Mouse (Mus musculus): Measurements from ENCODE around the gene Kpna7.

GRCm38 (mm10) chr5:145118005-145118404 lies 34.2 kb upstream of the Kpna7 start:
- TF ChIP-seq CTCF (IDR thresholded peaks at IDR 0.05; ENCODE audit: low read depth) = no peak
- TF ChIP-seq EP300 (optimal IDR thresholded peaks at IDR 0.05) = no peak
